Comparison of ENCODE assay signal across 8 mouse cellular contexts in the genomic region with DNA sequence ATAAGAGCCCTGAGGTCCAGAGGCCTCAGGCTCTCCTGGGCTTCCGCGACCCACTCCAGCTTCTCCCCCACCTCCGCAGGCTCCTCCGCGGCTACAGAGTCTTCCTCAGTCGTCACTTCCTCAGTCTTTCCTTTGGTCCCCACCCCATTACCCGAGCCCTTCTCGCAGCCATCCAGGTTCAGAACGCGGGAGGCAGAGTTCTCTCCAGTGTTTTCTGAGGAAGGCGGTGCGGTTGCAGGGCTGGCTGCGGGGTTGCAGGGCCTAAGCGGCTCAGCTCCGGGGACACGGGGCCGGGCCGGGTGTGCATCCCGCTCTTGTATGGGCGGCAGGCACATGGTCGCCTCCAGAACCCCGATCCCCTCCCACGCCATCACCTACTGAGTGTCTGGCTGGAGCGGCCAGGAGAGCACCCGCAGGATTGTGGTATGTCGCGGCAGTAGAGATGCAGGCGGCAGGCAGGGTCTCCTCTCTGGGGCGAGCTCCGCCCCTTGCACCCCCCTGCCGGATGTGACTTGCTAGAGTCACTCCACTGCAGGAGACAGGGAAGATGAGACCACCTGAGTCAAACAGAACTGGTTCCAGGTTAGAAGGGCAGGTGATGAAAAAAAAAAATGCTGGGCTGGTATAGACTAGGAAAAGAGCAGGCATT. TPM values are rescaled to one million over a fixed set of nuclear protein-coding genes. Genes with fewer than 3 reads are reported as not detected.
DNase-seq lines count a peak whose midpoint lies in the region; ATAC-seq and TF ChIP-seq lines count a peak whose summit lies in the region.

A gene (minus strand): TSS at position 496 of the 649 bp plus-strand sequence.

- peaks cover 10% of the 10 kb centered on the region for H3K4me1 ChIP-seq in testis, adult 2 months (ENCODE audit: control insufficient read depth, insufficient read depth, low read length)
- peaks cover 26% of the 10 kb centered on the region for H3K4me1 ChIP-seq in heart, embryonic 10.5 days
- H3K4me1 ChIP-seq in liver, embryonic 15.5 days (replicated peaks) = peaks cover 99% of the 10 kb centered on the region

- no peaks in the 10 kb centered on the region for H3K27me3 ChIP-seq in testis, adult 2 months (ENCODE audit: control insufficient read depth, insufficient read depth, low read length)
- H3K27me3 ChIP-seq in heart, embryonic 10.5 days (ENCODE audit: insufficient read depth, poor library complexity, severe bottlenecking) = no peaks in the 10 kb centered on the region
- no peaks in the 10 kb centered on the region for H3K27me3 ChIP-seq in liver, embryonic 15.5 days

- ATAC-seq in liver, embryonic 15.5 days (ENCODE audit: insufficient read depth) = no peak

- H3K9ac ChIP-seq in liver, embryonic 15.5 days = peak within 1 kb of the TSS; percentile 69

- H3K4me3 ChIP-seq in testis, adult 2 months (ENCODE audit: control insufficient read depth, low read depth, low read length) = peak within 1 kb of the TSS; percentile 77
- H3K4me3 ChIP-seq in heart, embryonic 10.5 days = peak within 1 kb of the TSS; percentile 69
- H3K4me3 ChIP-seq in liver, embryonic 15.5 days (replicated peaks) = peak within 1 kb of the TSS; percentile 61

- no peak for TF ChIP-seq POLR2A in testis, adult 2 months (IDR thresholded peaks at IDR 0.05; ENCODE audit: control insufficient read depth, low read depth, low read length)

- no peaks in the 10 kb centered on the region for H3K36me3 ChIP-seq in testis, adult 2 months (ENCODE audit: control insufficient read depth, insufficient read depth, low read length)
- H3K36me3 ChIP-seq in heart, embryonic 10.5 days = peaks cover 26% of the 10 kb centered on the region
- peaks cover 27% of the 10 kb centered on the region for H3K36me3 ChIP-seq in liver, embryonic 15.5 days (replicated peaks)

- TF ChIP-seq CTCF in testis, adult 2 months (IDR thresholded peaks at IDR 0.05; ENCODE audit: control insufficient read depth, insufficient read depth, insufficient replicate concordance, low read depth, low read length) = no peak

- H3K9me3 ChIP-seq in heart, embryonic 10.5 days = no peaks in the 10 kb centered on the region
- H3K9me3 ChIP-seq in liver, embryonic 15.5 days (replicated peaks) = no peaks in the 10 kb centered on the region

- WGBS in heart, embryonic 10.5 days = 1% methylated on average over 31 of the region's 31 CpGs
- WGBS in liver, embryonic 15.5 days (ENCODE audit: insufficient replicate concordance) = under 1% methylated on average over 31 of the region's 31 CpGs

- no peak for DNase-seq in testis, postnatal 14 days (ENCODE audit: low spot score)
- peak; percentile 75 for DNase-seq in embryo, embryonic 11 days
- DNase-seq in heart, embryonic 10.5 days (ENCODE audit: low spot score) = no peak
- DNase-seq in kidney, postnatal 14 days = peak; percentile 49
- DNase-seq in neural tube, embryonic 10.5 days (ENCODE audit: extremely low spot score, low spot score) = peak; percentile 65
- DNase-seq in thymus, postnatal 10 days (ENCODE audit: low spot score in 2 of 2) = peak; percentile 69 to 75

- peak within 1 kb of the TSS; percentile 87 for H3K4me2 ChIP-seq in liver, embryonic 15.5 days

- no peak within 1 kb of the TSS for H3K27ac ChIP-seq in testis, adult 2 months (ENCODE audit: control insufficient read depth, insufficient read depth, low read depth, low read length)
- H3K27ac ChIP-seq in heart, embryonic 10.5 days = peak within 1 kb of the TSS; percentile 88
- H3K27ac ChIP-seq in liver, embryonic 15.5 days (replicated peaks) = peak within 1 kb of the TSS; percentile 87

RNA-seq across cellular contexts. Expression of the gene that starts here (rescaled TPM):
- 0.83 and 1.0 TPM in 2 replicates for polyA plus RNA-seq in testis, adult 2 months (2012; rRNA removed)
- 7.7 and 8.8 TPM in 2 replicates for polyA plus RNA-seq in heart, embryonic 10.5 days (2016; fragmentation: Nextera tagmentation; extraction: Ambion mirVana)
- 2.1 and 2.6 TPM in 2 replicates for polyA plus RNA-seq in liver, embryonic 15.5 days (2015; fragmentation: Nextera tagmentation; extraction: Ambion mirVana)

Comparison
In these comparisons a context has a peak if more than half of its experiments do, and no peak if none do; other contexts are left out.
1. DNase-seq: peak in embryo, embryonic 11 days (single experiment), kidney, postnatal 14 days (single experiment), neural tube, embryonic 10.5 days (single experiment) and thymus, postnatal 10 days (2 of 2); none in testis, postnatal 14 days (single experiment) and heart, embryonic 10.5 days (single experiment).
2. Peak in every context shown above with its lines, with median percentiles within 50 percentile points of each other: H3K4me3 ChIP-seq.